Mouse (Mus musculus): ENCODE results near the gene Dtx1. TPM values are rescaled to one million over a fixed set of nuclear protein-coding genes. Genes with fewer than 3 reads are reported as not detected.
A peak's percentile ranks its signal among the peaks of the same experiment; 100 is the strongest.

The Dtx1 gene
- polyA plus RNA-seq, 1 experiment from 2014 or later = 6.4 TPM

DNA sequence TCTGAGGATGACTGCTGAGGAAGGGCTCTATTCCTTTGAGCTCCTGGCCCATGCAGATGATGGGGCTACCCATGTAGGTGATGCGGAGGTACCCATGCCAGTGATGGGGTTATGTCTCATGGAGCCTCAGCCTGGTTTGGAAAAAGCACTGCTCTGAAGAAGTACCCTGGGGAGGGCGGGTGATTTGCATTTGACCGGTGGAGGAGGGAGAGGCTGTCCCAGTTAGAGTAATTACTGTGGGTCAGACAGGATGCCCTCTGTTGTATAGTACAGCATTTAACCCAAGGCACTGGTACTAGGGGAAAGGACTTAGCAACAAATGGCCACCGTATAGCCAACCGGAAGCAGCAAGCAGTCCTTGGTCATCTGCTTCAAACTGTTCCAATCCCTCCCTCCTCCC, 76.9 kb downstream of the Dtx1 start:
- H3K36me3 ChIP-seq (ENCODE audit: control insufficient read depth, insufficient read depth, low read length) = no peaks in the 10 kb centered on the region
- H3K27me3 ChIP-seq (ENCODE audit: control insufficient read depth, insufficient read depth, low read length) = no peaks in the 10 kb centered on the region; the same call in 1 of the 2 replicates
- DNase-seq (ENCODE audit: low spot score) (no peak), ATAC-seq (replicated peaks; ENCODE audit: low FRiP score) (no peak)
- WGBS = 67% methylated on average over 5 of the region's 5 CpGs
- H3K9me3 ChIP-seq (ENCODE audit: control insufficient read depth, low read length) = no peaks in the 10 kb centered on the region
- H3K4me1 ChIP-seq (replicated peaks; ENCODE audit: control insufficient read depth, insufficient read depth, low read length) = no peaks in the 10 kb centered on the region
- no peak overlapping the region for H3K9ac ChIP-seq (ENCODE audit: low read length)
- no peak overlapping the region for H3K27ac ChIP-seq (ENCODE audit: low read depth, low read length)
- H3K4me2 ChIP-seq (ENCODE audit: low read depth, low read length, severe bottlenecking) = no peak overlapping the region
- H3K4me3 ChIP-seq (ENCODE audit: low read depth, low read length) = no peak overlapping the region

DNA sequence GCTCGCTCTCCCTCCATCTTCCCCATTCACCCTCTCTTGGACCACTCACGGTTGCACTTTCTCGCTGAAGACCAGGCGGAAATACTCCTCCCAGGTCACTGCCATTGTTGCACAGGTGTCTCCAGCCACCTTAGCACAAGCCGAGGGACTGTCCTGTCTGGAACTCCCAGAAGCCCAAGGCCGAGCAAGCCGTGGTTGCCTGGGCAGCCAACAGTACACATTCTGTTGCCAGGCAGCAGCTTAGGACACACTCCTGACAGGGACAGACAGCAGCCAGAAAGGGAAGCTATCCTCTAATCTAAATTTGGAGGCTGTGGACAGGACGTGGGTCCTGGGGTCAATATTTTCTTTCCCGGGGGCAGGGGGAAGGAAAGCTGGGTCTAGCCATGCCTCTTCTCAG, 77.6 kb downstream of the Dtx1 start, which contains the start of gene Cfap73:
Gene Cfap73 (minus strand): TSS at position 105 of the 400 bp plus-strand sequence.
- Histone ChIP-seq H3K27ac (ENCODE audit: low read depth, low read length) (no peak within 1 kb of the TSS), H3K9ac (ENCODE audit: low read length) (no peak within 1 kb of the TSS), H3K4me1 (replicated peaks; ENCODE audit: control insufficient read depth, insufficient read depth, low read length) (no peaks in the 10 kb centered on the region), H3K9me3 (ENCODE audit: control insufficient read depth, low read length) (no peaks in the 10 kb centered on the region), H3K4me2 (ENCODE audit: low read depth, low read length, severe bottlenecking) (no peak within 1 kb of the TSS), H3K27me3 (ENCODE audit: control insufficient read depth, insufficient read depth, low read length) (no peaks in the 10 kb centered on the region; the same call in 1 of the 2 replicates), H3K4me3 (ENCODE audit: low read depth, low read length) (no peak within 1 kb of the TSS), H3K36me3 (ENCODE audit: control insufficient read depth, insufficient read depth, low read length) (no peaks in the 10 kb centered on the region)
- no peak for ATAC-seq (replicated peaks; ENCODE audit: low FRiP score)
- WGBS = 63% methylated on average over 9 of the region's 9 CpGs
- DNase-seq (ENCODE audit: low spot score) = no peak

DNA sequence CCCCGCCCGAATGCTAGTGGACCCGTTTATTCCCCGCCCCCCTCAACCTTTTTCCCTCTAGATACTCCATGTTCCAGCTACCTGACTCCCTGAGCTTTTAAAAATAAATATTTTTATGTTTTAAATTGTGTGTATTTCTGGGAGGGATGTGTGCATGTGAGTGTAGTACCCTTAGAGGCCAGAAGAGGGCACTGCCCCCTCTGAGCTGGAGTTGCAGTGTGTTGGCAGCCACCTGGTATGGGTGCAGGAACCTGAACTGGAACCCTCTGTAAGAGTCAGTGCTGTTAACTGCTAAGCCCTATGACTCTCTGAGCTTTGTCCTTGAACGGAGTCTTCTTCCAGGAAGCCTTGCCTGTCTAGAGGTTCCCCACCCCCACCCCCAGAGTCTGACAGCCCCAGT, 79.8 kb downstream of the Dtx1 start:
- DNase-seq (ENCODE audit: low spot score) (no peak), ATAC-seq (replicated peaks; ENCODE audit: low FRiP score) (no peak)
- H3K36me3 ChIP-seq (ENCODE audit: control insufficient read depth, insufficient read depth, low read length) = no peaks in the 10 kb centered on the region
- no peaks in the 10 kb centered on the region for H3K9me3 ChIP-seq (ENCODE audit: control insufficient read depth, low read length)
- WGBS = 89% methylated on average over 5 of the region's 5 CpGs
- no peaks in the 10 kb centered on the region for H3K4me1 ChIP-seq (replicated peaks; ENCODE audit: control insufficient read depth, insufficient read depth, low read length)
- no peak overlapping the region for H3K27ac ChIP-seq (ENCODE audit: low read depth, low read length)
- H3K9ac ChIP-seq (ENCODE audit: low read length) = no peak overlapping the region
- no peak overlapping the region for H3K4me3 ChIP-seq (ENCODE audit: low read depth, low read length)
- H3K27me3 ChIP-seq (ENCODE audit: control insufficient read depth, insufficient read depth, low read length) = no peaks in the 10 kb centered on the region; the same call in 1 of the 2 replicates
- no peak overlapping the region for H3K4me2 ChIP-seq (ENCODE audit: low read depth, low read length, severe bottlenecking)

DNA sequence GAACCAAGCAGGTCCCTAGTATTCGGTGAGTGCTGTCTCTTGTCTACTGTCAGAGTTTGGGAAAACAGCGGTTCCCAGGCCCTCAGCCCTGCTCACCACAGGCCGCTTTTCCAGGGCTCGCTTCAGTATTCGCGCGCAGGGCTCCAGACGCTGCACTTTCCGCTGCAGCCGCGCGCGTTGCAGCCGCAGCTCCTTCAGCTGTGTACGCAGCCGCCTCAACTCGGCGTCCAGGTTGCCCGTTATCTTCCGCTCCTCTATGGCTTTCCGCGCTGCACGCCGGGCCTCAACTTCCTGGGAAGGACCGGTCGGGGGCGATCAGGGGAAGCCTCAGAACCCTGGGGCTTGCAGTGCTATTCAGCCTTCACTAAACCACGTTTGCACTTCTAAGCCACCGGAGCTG, 80.6 kb downstream of the Dtx1 start:
- WGBS = 10% methylated on average over 29 of the region's 29 CpGs
- Histone ChIP-seq H3K27me3 (ENCODE audit: control insufficient read depth, insufficient read depth, low read length) (no peaks in the 10 kb centered on the region; the same call in 1 of the 2 replicates), H3K9ac (ENCODE audit: low read length) (no peak overlapping the region), H3K9me3 (ENCODE audit: control insufficient read depth, low read length) (no peaks in the 10 kb centered on the region), H3K4me3 (ENCODE audit: low read depth, low read length) (no peak overlapping the region), H3K4me1 (replicated peaks; ENCODE audit: control insufficient read depth, insufficient read depth, low read length) (no peaks in the 10 kb centered on the region), H3K4me2 (ENCODE audit: low read depth, low read length, severe bottlenecking) (peak overlapping the region; percentile 35; the same call in 1 of the 2 replicates), H3K36me3 (ENCODE audit: control insufficient read depth, insufficient read depth, low read length) (no peaks in the 10 kb centered on the region), H3K27ac (ENCODE audit: low read depth, low read length) (no peak overlapping the region)
- DNase-seq (ENCODE audit: low spot score) (no peak), ATAC-seq (replicated peaks; ENCODE audit: low FRiP score) (no peak)

Other genes starting within 250 kb of the Dtx1 start
- 4.5 and 6.0 TPM in 2 replicates for gene Sdsl, start 239.1 kb downstream of the Dtx1 start, polyA plus RNA-seq (2014; fragmentation: Nextera tagmentation; extraction: Ambion mirVana)
- not detected in 2 replicates for gene Sds, start 235.4 kb downstream of the Dtx1 start, polyA plus RNA-seq (2014; fragmentation: Nextera tagmentation; extraction: Ambion mirVana)
- 29.8 and 31.2 TPM in 2 replicates for gene Plbd2, start 208.3 kb downstream of the Dtx1 start, polyA plus RNA-seq (2014; fragmentation: Nextera tagmentation; extraction: Ambion mirVana)
- 2.9 and 3.3 TPM in 2 replicates for gene Slc8b1, start 200.8 kb downstream of the Dtx1 start, polyA plus RNA-seq (2014; fragmentation: Nextera tagmentation; extraction: Ambion mirVana)
- gene Tpcn1, start 123.3 kb downstream of the Dtx1 start, polyA plus RNA-seq (2014; fragmentation: Nextera tagmentation; extraction: Ambion mirVana) = 14.5 and 14.6 TPM in 2 replicates
- gene Iqcd, start 122.9 kb downstream of the Dtx1 start, polyA plus RNA-seq (2014; fragmentation: Nextera tagmentation; extraction: Ambion mirVana) = 1.1 TPM in 2 replicates
- 10.2 and 10.6 TPM in 2 replicates for gene Rita1, start 99.3 kb downstream of the Dtx1 start, polyA plus RNA-seq (2014; fragmentation: Nextera tagmentation; extraction: Ambion mirVana)
- gene Ddx54, start 99.2 kb downstream of the Dtx1 start, polyA plus RNA-seq (2014; fragmentation: Nextera tagmentation; extraction: Ambion mirVana) = 45.2 and 45.7 TPM in 2 replicates
- gene Cfap73, start 77.7 kb downstream of the Dtx1 start, polyA plus RNA-seq (2014; fragmentation: Nextera tagmentation; extraction: Ambion mirVana) = not detected in 2 replicates
- not detected in 2 replicates for gene Rasal1, start 63.1 kb downstream of the Dtx1 start, polyA plus RNA-seq (2014; fragmentation: Nextera tagmentation; extraction: Ambion mirVana)
- gene Oas2, start 37.9 kb upstream of the Dtx1 start, polyA plus RNA-seq (2014; fragmentation: Nextera tagmentation; extraction: Ambion mirVana) = 0.15 TPM in 1 of 2 replicates, not detected in the other
- 0.12 and 0.27 TPM in 2 replicates for gene Oas3, start 65.7 kb upstream of the Dtx1 start, polyA plus RNA-seq (2014; fragmentation: Nextera tagmentation; extraction: Ambion mirVana)
- gene Oas1e, start 83.6 kb upstream of the Dtx1 start, polyA plus RNA-seq (2014; fragmentation: Nextera tagmentation; extraction: Ambion mirVana) = not detected in 2 replicates
- gene Oas1c, start 100.6 kb upstream of the Dtx1 start, polyA plus RNA-seq (2014; fragmentation: Nextera tagmentation; extraction: Ambion mirVana) = 0.36 TPM in 1 of 2 replicates, not detected in the other
- gene Oas1f, start 135.4 kb upstream of the Dtx1 start, polyA plus RNA-seq (2014; fragmentation: Nextera tagmentation; extraction: Ambion mirVana) = not detected in 2 replicates
- gene Oas1h, start 149.5 kb upstream of the Dtx1 start, polyA plus RNA-seq (2014; fragmentation: Nextera tagmentation; extraction: Ambion mirVana) = not detected in 2 replicates
- not detected in 2 replicates for gene Oas1g, start 175.7 kb upstream of the Dtx1 start, polyA plus RNA-seq (2014; fragmentation: Nextera tagmentation; extraction: Ambion mirVana)
- gene Oas1a, start 195.6 kb upstream of the Dtx1 start, polyA plus RNA-seq (2014; fragmentation: Nextera tagmentation; extraction: Ambion mirVana) = 0.35 and 0.60 TPM in 2 replicates
- not detected in 2 replicates for gene Oas1d, start 202.6 kb upstream of the Dtx1 start, polyA plus RNA-seq (2014; fragmentation: Nextera tagmentation; extraction: Ambion mirVana)